Mouse (Mus musculus) forebrain, embryonic 16.5 days (tissue): ENCODE data around the gene Commd1. TPM values are rescaled to one million over a fixed set of nuclear protein-coding genes. Genes with fewer than 3 reads are reported as not detected.

ENCODE experiments used
- ATAC-seq: fragments of 200-750 bp; cut with Nextera tagmentation; 2 replicates; pipeline ENCODE4 v1.8.0; 2017; ENCODE audit warnings: mild to moderate bottlenecking, moderate library complexity
- H3K27ac ChIP-seq: fragments of 300-500 bp; sonication (generic); 2 replicates; pipeline ENCODE4 v1.5.1; 2014; ENCODE audit warnings: low read length, control low read depth
- H3K27me3 ChIP-seq: fragments of 300-500 bp; sonication (generic); replicated peaks from 2 replicates; pipeline ENCODE4 v1.6.1; 2014; ENCODE audit warnings: low read length; ENCODE audit not compliant: control insufficient read depth, insufficient read depth
- H3K36me3 ChIP-seq: fragments of 300-500 bp; sonication (generic); 2 replicates; pipeline ENCODE4 v1.6.1; 2014; ENCODE audit not compliant: control insufficient read depth, insufficient read depth
- H3K4me1 ChIP-seq: fragments of 300-500 bp; sonication (generic); replicated peaks from 2 replicates; pipeline ENCODE4 v1.6.1; 2014; ENCODE audit warnings: low read length; ENCODE audit not compliant: control insufficient read depth, insufficient read depth
- H3K4me2 ChIP-seq: fragments of 300-500 bp; sonication (generic); 2 replicates; pipeline ENCODE4 v1.6.1; 2014; ENCODE audit warnings: mild to moderate bottlenecking, low read length, control low read depth
- H3K4me3 ChIP-seq: fragments of 300-500 bp; sonication (generic); replicated peaks from 2 replicates; pipeline ENCODE4 v1.5.1; 2014; ENCODE audit warnings: mild to moderate bottlenecking, low read length, control low read depth
- H3K9ac ChIP-seq: fragments of 300-500 bp; sonication (generic); replicated peaks from 2 replicates; pipeline ENCODE4 v1.6.1; 2014; ENCODE audit warnings: low read depth, low read length, control low read depth
- H3K9me3 ChIP-seq: fragments of 300-500 bp; sonication (generic); 2 replicates; pipeline ENCODE4 v1.6.1; 2016; ENCODE audit warnings: low read length; ENCODE audit not compliant: control insufficient read depth
- WGBS: fragments of 180-500 bp; shearing (Covaris S2); extraction: QIAGEN DNeasy Blood & Tissue Kit; methylation state at CpG from one replicate; pipeline ENCODE4 v1.1.7; 2014; 5-methylcytosine and 5-hydroxymethylcytosine counted together
- polyA plus RNA-seq: library from polyadenylated mRNA; unstranded; fragments of >200 nt; fragmentation: Nextera tagmentation; extraction: Ambion mirVana; gene quantifications from 2 replicates; pipeline ENCODE4 v1.2.1, GENCODE M21; 2015

Gene Commd1
- polyA plus RNA-seq, 1 experiment from 2014 or later = 225 TPM

DNA sequence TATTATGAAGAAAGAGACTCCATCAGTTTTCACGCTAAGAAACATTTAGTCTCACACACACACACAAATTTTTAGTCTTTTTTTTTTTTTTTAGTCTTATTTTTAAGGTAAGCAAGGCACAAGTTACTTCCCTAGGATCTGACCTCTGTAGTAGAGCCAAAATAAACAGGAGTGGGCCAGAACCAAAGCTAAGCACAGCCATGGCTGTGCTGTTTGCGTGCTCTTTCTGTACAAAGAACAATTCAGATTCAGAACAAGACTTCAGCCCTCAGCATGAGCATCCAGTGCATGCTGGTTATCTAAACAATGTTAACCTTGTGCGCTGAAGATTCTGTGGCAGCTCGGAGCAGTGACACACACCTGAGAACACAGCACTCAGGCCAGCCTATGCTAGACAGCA lies 17.8 kb downstream of the Commd1 start:
- 79% methylated on average over 4 of the region's 4 CpGs for WGBS
- no peak overlapping the region for H3K27ac ChIP-seq
- H3K4me2 ChIP-seq = no peak overlapping the region
- peaks cover 3% of the 10 kb centered on the region; the same call in 1 of the 2 replicates for H3K9me3 ChIP-seq
- no peak overlapping the region for H3K4me3 ChIP-seq
- H3K9ac ChIP-seq = no peak overlapping the region
- no peaks in the 10 kb centered on the region for H3K27me3 ChIP-seq
- H3K36me3 ChIP-seq = 0 out of 2 replicates have a peak, but pooled peaks cover 2% of the 10 kb centered on the region
- H3K4me1 ChIP-seq = no peaks in the 10 kb centered on the region
- ATAC-seq = no peak

DNA sequence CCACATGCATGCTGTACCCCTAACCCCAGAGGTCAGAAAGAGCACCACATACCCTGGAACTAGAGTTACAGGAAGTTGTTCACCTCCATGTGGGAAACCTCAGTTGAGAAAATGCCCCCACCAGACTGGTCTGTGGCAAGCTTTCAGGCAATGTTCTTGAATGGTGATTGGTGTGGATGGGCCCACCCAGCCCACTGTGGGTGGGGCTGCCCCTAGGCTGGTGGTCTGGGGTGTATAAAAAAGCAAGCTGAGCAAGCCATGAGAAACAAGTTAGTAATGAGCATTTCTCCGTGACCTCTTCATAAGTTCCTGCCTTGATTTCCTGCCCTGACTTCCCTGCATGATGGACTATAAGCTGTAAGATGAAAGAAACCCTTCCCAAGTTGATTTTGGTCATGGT lies 20.1 kb downstream of the Commd1 start:
- Histone ChIP-seq H3K27ac (no peak overlapping the region), H3K9me3 (no peaks in the 10 kb centered on the region), H3K36me3 (0 out of 2 replicates have a peak, but pooled peaks cover 2% of the 10 kb centered on the region), H3K4me1 (no peaks in the 10 kb centered on the region), H3K27me3 (no peaks in the 10 kb centered on the region), H3K4me2 (no peak overlapping the region), H3K9ac (no peak overlapping the region), H3K4me3 (no peak overlapping the region)
- no peak for ATAC-seq
- 93% methylated on average over 1 of the region's 1 CpGs for WGBS

DNA sequence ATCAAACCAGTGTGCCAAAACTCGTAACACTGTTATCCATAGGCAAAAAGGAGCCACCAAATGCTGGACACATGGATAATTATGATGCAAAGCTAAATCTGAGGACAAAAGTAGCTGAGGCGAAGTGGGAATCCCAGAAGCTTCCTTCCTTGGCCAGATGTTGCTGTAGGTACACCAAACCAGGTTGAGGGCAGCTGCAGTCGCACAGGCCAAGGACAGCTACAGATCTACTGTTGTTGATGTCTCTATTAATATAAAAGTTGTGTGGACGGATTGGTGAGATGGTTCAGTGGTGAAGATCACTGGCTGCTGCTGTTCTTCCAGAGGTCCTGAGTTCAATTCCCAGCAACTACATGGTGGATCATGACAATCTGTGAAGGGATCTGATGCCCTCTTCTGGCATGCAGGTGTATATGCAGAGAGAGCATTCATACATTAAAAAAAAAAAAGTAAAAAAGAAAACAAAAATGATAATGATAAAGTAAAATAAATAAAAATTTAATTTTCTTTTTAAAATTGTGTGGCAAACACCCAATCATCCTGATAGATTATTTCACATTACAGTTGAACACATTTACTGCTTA lies 24.3 kb downstream of the Commd1 start:
- WGBS = 89% methylated on average over 4 of the region's 4 CpGs
- Histone ChIP-seq H3K27me3 (no peaks in the 10 kb centered on the region), H3K4me1 (no peaks in the 10 kb centered on the region), H3K36me3 (no peaks in the 10 kb centered on the region; the same call in 1 of the 2 replicates), H3K27ac (no peak overlapping the region), H3K4me3 (no peak overlapping the region), H3K9me3 (no peaks in the 10 kb centered on the region), H3K9ac (no peak overlapping the region), H3K4me2 (no peak overlapping the region)
- ATAC-seq = no peak

DNA sequence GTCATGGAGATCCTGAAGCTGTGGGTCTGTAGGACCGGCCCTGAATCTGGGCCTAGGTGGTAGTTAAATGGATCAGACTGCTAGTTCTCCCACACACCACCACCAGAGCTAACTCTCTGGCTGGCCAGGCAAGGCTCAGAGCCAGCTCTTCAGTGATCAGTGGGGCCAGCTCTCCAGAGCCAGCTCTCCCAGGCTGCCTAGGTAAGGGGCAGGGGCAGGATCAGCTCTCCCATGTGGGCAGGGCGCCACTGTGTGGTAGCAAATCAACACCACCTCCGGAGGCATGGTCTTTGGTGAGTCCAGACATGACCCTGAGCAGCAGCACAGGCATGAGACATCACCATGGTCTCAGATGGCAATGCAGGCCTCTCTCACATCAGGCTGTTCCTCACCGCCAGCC lies 25.4 kb downstream of the Commd1 start:
- WGBS = 68% methylated on average over 4 of the region's 4 CpGs
- Histone ChIP-seq H3K36me3 (no peaks in the 10 kb centered on the region; the same call in 1 of the 2 replicates), H3K9me3 (no peaks in the 10 kb centered on the region), H3K4me3 (no peak overlapping the region), H3K4me2 (no peak overlapping the region), H3K27ac (no peak overlapping the region), H3K9ac (no peak overlapping the region), H3K27me3 (no peaks in the 10 kb centered on the region), H3K4me1 (no peaks in the 10 kb centered on the region)
- no peak for ATAC-seq

DNA sequence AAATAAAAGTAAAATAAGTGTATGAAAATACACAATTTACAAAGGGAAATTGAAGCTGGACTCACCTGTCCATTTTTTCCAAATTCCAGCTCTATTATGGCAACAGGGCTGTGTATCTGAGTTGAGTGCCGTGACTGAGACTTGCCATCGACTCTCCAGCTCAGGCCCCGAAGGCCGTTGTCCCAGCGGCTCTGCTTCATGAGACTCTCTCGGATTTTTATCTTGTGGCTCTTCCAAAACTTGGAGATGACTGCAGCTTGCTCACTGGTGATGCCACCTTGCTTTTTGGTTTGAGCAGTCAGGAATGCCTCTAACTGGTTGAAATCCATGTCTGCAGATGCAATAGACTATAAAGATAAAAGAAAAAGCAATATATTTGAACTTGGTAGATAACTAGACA lies 25.8 kb downstream of the Commd1 start:
- Histone ChIP-seq H3K4me1 (no peaks in the 10 kb centered on the region), H3K9ac (no peak overlapping the region), H3K9me3 (no peaks in the 10 kb centered on the region), H3K4me2 (no peak overlapping the region), H3K27ac (no peak overlapping the region), H3K36me3 (no peaks in the 10 kb centered on the region; the same call in 1 of the 2 replicates), H3K4me3 (no peak overlapping the region), H3K27me3 (no peaks in the 10 kb centered on the region)
- ATAC-seq = no peak
- 96% methylated on average over 6 of the region's 6 CpGs for WGBS

DNA sequence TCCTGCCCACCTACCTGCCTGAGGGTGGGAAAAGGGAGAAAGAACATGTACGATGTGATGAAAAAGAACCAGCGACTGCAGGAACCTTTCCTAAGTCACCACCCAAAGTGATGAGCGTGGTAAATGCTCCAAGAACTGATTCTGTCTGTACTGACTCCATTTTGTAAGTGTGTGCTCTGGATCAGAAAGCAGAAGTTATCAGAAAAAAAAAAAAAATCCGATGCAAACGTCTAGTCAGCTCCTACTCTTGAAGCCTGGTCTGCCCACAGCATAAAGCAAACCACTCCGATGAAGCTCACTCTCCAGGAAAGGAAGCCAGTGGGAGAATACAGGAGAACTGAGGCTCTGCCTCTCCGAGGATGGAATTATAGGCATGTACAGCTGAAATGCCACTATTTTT lies 29.5 kb downstream of the Commd1 start:
- ATAC-seq = no peak
- Histone ChIP-seq H3K27ac (no peak overlapping the region), H3K4me2 (no peak overlapping the region), H3K4me1 (no peaks in the 10 kb centered on the region), H3K4me3 (no peak overlapping the region), H3K9me3 (no peaks in the 10 kb centered on the region), H3K9ac (no peak overlapping the region), H3K36me3 (no peaks in the 10 kb centered on the region; the same call in 1 of the 2 replicates), H3K27me3 (no peaks in the 10 kb centered on the region)
- WGBS = 95% methylated on average over 7 of the region's 7 CpGs

DNA sequence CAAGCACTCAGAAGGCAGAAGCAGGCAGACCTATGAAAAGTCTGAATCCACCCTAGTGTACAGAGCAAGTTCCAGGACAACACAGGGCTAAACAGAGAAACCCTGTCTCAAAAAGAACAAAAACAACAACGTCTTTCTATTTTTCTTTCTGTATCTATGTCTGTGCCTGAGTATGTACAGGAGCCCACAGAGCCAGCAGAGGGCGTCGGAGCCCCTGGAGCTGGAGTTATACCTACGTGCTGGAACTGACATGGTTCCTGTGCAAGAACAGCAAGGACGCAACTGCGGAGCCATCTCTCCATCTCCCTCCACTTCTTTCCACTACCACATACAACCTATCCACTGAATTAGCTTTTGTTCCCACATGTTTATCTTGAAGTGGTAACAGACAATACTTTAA lies 32.1 kb downstream of the Commd1 start:
- no peak overlapping the region for H3K27ac ChIP-seq
- H3K36me3 ChIP-seq = no peaks in the 10 kb centered on the region
- no peaks in the 10 kb centered on the region for H3K4me1 ChIP-seq
- no peaks in the 10 kb centered on the region for H3K27me3 ChIP-seq
- H3K9me3 ChIP-seq = no peaks in the 10 kb centered on the region
- no peak overlapping the region for H3K4me3 ChIP-seq
- no peak for ATAC-seq
- no peak overlapping the region for H3K4me2 ChIP-seq
- WGBS = 92% methylated on average over 6 of the region's 6 CpGs
- no peak overlapping the region for H3K9ac ChIP-seq

DNA sequence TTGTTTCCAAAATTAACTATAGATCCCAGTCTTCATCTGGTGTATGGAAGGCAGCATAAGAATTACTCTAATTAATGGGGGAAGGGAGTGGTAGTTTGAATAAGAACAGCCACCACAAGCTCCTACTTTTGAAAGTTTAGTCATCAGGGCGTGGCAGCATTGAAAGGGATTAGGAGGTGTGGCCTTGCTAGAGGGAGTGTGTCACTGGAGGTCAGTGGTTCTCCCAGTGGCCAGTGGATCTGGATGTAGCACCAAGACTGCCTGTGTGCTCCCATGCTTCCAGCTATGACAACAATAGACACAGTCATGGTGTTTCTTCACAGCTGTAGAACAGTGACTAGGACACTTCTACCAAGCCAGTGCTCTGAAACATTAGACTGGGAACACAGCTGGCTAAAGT lies 33.1 kb downstream of the Commd1 start:
- H3K9me3 ChIP-seq = no peaks in the 10 kb centered on the region
- no peaks in the 10 kb centered on the region for H3K36me3 ChIP-seq
- no peak overlapping the region for H3K27ac ChIP-seq
- H3K27me3 ChIP-seq = no peaks in the 10 kb centered on the region
- H3K4me2 ChIP-seq = no peak overlapping the region
- ATAC-seq = no peak
- no peak overlapping the region for H3K4me3 ChIP-seq
- no peaks in the 10 kb centered on the region for H3K4me1 ChIP-seq
- 76% methylated on average over 1 of the region's 1 CpGs for WGBS
- no peak overlapping the region for H3K9ac ChIP-seq

DNA sequence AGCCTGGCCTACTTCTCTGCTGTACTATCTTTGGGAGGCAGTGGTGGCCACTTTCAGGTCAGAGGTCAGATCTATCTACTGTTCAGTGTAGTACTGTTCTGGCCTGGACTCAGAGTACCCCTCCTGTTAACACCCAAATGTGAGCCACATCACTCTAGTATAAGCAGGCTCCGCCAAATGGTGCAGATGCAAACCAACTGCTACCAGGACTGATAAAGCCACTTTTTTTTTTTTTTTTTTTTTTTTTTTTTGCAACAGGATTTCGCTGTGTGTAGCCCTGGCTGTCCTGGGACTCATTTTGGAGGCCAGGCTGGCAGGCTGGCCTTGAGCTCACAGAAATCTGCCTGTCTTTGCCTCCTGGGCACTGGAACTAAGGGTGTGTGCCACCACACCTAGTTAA lies 43.2 kb downstream of the Commd1 start:
- Histone ChIP-seq H3K36me3 (no peaks in the 10 kb centered on the region), H3K27ac (no peak overlapping the region), H3K4me2 (no peak overlapping the region), H3K27me3 (no peaks in the 10 kb centered on the region), H3K4me3 (no peak overlapping the region), H3K9ac (no peak overlapping the region), H3K9me3 (no peaks in the 10 kb centered on the region), H3K4me1 (peaks cover 2% of the 10 kb centered on the region; the same call in 1 of the 2 replicates)
- 94% methylated on average over 2 of the region's 2 CpGs for WGBS
- no peak for ATAC-seq
